Mouse (Mus musculus) Patski (cell line): Measurements from ENCODE around the gene Golph3l. TPM values are rescaled to one million over a fixed set of nuclear protein-coding genes. Genes with fewer than 3 reads are reported as not detected.
A peak's percentile ranks its signal among the peaks of the same experiment; 100 is the strongest.
"Not testable (repeated sequence)": the region's sequence is repeated elsewhere in the genome, so short reads cannot be mapped to it uniquely, and the experiment has no call there.

Experiments used
- ATAC-seq: fragments of 100-300 bp; one replicate; pipeline ENCODE4 v1.8.0; 2021
- CTCF ChIA-PET: fragments of 350-600 bp; sonication (Branson Sonifier 250); formaldehyde crosslinking; loops from one replicate; lab custom pipeline; 2022; ENCODE audit warnings: inconsistent platforms; lab: Charles Lee
- POLR2A ChIA-PET: fragments of 350-600 bp; sonication (Branson Sonifier 250); formaldehyde crosslinking; loops from one replicate; lab custom pipeline; 2022; ENCODE audit warnings: antibody characterized with exemption, inconsistent platforms; lab: Charles Lee
- DNase-seq: peaks from one replicate; pipeline ENCODE4 v3.0.0-alpha.2; 2011; ENCODE audit warnings: low read depth, low spot score
- H3K27me3 ChIP-seq: fragments of 371-371 bp; one replicate; pipeline ENCODE4 v1.5.1; 2021
- CTCF ChIP-seq: fragments of 100-300 bp; IDR thresholded peaks from one replicate; pipeline ENCODE4 v1.5.1; 2021
- in situ Hi-C: fragments of 300-500 bp; cut with MboI; formaldehyde crosslinking; loops from 3 replicates; pipeline ENCODE4 v1.11.1; 2018; ENCODE audit warnings: low pct_unique_long_range_greater_than_20kb, mixed read lengths
- polyA plus RNA-seq: library from polyadenylated mRNA; unstranded; gene quantifications from one replicate; pipeline ENCODE4 v1.2.3, GENCODE M21; 2021

Golph3l gene
- polyA plus RNA-seq, 1 experiment from 2014 or later = 46.9 TPM

DNA sequence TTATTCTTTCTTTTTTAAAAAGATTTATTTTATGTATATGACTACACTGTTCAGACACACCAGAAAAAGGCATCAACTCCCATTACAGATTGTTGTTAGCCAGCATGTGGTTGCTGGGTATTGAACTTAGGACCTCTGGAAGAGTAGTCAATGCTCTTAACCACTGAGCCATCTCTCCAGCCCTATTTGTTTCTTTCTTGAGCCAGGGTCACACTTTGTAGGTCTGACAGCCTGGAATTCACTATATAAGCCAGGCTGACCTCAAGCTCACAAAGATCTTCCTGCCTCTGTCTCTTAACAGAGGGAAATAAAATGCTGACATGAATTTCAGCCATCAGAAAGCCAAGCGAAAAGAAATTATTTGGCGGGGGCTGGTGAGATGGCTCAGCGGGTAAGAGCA lies 19.1 kb upstream of the Golph3l start:
- DNase-seq (no peak), ATAC-seq (no peak)
- peaks cover 4% of the 10 kb centered on the region for H3K27me3 ChIP-seq
- ChIA-PET CTCF (interaction anchor here (0.7 to 1.4 kb wide), 2 partner anchors 20 to 37 kb away, joined by 3 read pairs; no protein-coding TSS in a partner anchor), POLR2A (no interaction called here)
- no peak for TF ChIP-seq CTCF
- in situ Hi-C loops = no loop called here

DNA sequence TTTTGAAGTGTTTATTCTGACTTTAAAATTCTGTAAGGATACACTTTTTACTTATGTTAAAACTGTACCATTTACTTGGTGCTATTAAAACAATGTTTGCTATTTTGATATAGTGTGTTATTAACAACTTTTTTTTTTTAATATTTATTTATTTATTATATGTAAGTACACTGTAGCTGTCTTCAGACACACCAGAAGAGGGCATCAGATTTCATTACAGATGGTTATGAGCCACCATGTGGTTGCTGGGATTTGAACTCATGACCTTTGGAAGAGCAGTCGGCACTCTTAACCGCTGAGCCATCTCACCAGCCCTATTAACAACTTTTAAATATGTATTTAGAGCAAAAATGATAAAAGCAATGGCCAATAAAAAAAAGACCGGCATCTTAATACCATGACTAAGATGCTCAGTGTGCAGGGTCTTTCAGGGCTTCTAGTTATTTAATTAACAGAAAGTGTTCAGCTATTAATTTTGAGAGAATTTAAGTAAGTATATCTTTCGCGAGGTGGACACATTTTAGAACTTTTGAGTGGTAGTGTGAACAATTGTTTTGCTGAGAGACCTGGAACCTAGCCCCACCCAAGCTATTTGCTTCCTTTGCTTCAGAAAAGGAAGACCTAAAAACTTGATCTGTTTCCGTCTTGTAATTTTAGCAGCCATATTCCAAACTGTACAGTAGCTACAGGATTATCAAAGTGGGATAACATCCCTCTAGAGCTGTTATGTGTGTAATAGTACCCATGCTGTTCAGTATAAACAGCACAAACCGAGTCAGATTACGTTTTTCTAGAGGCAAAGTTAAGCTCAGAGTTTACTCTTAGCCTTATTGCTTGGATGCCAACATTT lies 755 bp upstream of the Golph3l start:
- ATAC-seq (no peak), DNase-seq (no peak)
- ChIA-PET CTCF (interaction anchor here (0.7 to 1.6 kb wide), 3 partner anchors 11 to 15 kb away, joined by 3 to 7 read pairs (median 4); no protein-coding TSS in a partner anchor), POLR2A (no interaction called here)
- H3K27me3 ChIP-seq = no peaks in the 10 kb centered on the region
- no peak for TF ChIP-seq CTCF
- in situ Hi-C loops = no loop called here

DNA sequence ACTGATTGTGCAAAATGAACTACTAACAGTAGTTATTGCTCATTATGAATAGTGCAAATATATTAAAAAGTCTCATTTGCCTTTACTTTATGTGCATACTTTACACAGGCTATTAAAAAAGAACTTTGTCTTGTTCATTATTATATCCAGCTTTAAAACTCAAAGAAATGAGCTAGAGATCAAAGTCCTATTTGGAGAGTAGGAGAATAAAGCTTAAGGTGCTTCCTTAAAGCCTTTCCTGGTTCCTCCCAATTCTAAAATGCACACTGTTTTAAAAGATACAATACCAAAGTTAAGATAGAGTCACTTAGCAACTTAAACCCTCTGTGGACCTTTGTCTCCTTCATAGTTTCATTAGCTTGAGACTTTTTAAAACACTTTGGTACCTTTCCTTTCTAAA lies 10.0 kb downstream of the Golph3l start:
- ChIA-PET CTCF (interaction anchor here (0.8 to 1.8 kb wide), 4 partner anchors 10 to 34 kb away, joined by 3 to 7 read pairs (median 6); partner anchors contain the start of gene Golph3l), POLR2A (no interaction called here)
- no peak for TF ChIP-seq CTCF
- DNase-seq (no peak), ATAC-seq (no peak)
- no peaks in the 10 kb centered on the region for H3K27me3 ChIP-seq
- in situ Hi-C loops = no loop called here

DNA sequence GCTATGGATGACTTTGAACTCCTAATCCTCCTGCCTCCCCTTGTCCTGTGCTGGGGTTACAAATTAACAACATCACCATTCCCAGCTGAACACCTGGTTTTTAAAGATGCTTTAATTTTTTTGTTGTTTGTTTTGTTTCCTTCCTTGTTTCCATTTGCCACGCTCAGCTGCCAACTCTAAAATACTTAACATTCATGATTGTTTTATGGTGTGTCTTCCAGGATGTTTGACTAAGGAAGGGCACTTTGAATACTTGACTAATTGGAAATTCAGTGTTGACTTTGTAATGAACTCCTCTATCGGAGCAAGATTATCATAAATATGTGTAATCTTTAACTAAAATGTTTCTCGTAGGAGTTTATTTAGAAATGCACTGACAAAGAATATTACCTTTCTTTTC lies 12.6 kb downstream of the Golph3l start:
- in situ Hi-C loops = no loop called here
- ATAC-seq (no peak), DNase-seq (no peak)
- no peaks in the 10 kb centered on the region for H3K27me3 ChIP-seq
- CTCF ChIA-PET = interaction anchor here (1.1 to 1.8 kb wide), 3 partner anchors 10 to 24 kb away, joined by 4 to 6 read pairs (median 5); partner anchors contain the start of gene Ensa
- POLR2A ChIA-PET = no interaction called here
- TF ChIP-seq CTCF = no peak

DNA sequence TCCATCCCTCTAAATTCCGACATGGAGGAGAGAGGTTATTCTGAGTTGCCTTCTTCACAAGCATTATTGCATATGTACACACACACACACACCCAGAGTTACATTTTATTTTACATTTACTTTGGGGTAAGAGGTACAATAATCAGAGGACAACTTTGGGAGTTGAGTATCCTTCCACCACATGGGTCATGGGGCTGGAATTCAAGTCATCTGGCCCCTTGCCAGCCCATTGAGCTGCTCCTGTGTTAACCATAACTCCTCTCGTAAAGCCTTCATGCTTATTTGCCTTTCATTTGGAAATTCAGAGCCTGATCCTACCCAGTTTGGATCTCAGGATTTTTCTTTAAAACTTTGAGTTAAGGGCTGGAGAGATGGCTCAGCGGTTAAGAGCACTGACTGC lies 17.4 kb downstream of the Golph3l start:
- DNase-seq (peak; percentile 41), ATAC-seq (no peak)
- H3K27me3 ChIP-seq = no peaks in the 10 kb centered on the region
- ChIA-PET POLR2A (no interaction called here), CTCF (interaction anchor here (1.6 to 2.4 kb wide), 4 partner anchors 10 to 88 kb away, joined by 4 to 14 read pairs (median 4); no protein-coding TSS in a partner anchor)
- in situ Hi-C loops = no loop called here
- no peak for TF ChIP-seq CTCF

DNA sequence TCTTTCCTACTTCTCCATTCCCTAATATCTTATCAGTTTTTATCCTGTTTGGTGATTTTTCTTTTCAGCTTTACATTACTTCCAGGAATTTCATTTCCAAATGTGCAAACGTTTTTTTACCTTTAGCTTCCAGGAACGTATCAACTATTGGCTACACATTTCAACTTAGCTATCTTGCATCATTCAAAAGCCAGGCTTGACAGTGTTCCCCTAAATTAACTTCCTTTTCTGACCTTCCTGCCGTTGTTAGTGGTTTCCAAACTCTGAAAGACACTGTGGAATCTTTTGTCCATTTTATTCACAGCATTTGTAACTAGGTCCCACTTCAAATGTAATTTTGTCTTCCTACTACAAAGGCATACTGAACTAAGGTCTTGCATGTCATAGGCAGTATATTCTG lies 20.5 kb downstream of the Golph3l start:
- TF ChIP-seq CTCF = no peak
- ATAC-seq = no peak
- DNase-seq = no peak
- ChIA-PET POLR2A (no interaction called here), CTCF (interaction anchor here (2.6 kb wide), 1 partner anchor 10 kb away, joined by 7 read pairs; no protein-coding TSS in a partner anchor)
- no peaks in the 10 kb centered on the region for H3K27me3 ChIP-seq
- in situ Hi-C loops = no loop called here

DNA sequence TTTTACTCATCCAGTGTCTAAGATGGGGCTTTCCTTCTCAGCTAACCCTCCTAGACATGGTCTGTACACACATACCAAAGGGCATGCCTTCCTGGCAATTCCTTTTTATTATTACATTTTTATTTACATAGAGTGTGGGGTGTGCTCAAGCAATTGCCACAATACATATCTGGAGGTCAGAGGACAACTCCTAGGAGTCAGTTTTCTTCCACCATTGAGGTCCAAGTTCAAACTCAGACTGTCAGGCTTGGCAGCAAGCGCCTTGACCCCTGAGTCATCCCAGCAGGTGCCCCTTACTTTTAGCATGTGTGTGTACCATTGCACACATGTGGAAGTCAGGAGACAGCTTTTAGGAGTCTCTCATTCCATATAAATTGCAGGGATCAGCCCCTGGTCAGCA lies 25.3 kb downstream of the Golph3l start:
- TF ChIP-seq CTCF = no peak
- DNase-seq = no peak
- CTCF ChIA-PET = interaction anchor here (1.0 kb wide), 1 partner anchor 22 kb away, joined by 3 read pairs; no protein-coding TSS in a partner anchor
- POLR2A ChIA-PET = interaction anchor here (0.6 kb wide), 1 partner anchor 27 kb away, joined by 3 read pairs; no protein-coding TSS in a partner anchor
- in situ Hi-C loops = no loop called here
- no peak for ATAC-seq
- H3K27me3 ChIP-seq = no peaks in the 10 kb centered on the region

DNA sequence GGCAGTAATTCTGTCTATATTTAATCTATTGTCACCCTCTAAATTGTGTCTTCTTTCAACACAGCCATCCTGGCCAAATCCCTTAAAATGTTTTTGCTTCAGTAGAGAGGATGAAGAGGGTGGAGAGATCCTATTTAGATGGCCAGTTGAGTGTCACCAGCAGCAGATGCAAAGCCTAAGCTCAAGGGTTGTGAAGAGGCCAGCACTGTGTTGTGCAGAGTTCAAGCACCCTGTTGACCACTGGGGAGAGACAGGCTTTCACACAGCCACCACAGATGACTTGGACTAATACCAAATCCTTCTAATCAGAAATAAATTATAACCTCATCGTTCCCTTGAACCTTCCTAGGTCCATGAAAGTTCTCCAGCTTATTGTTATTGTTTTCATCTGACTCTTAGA lies 29.8 kb downstream of the Golph3l start:
- no peaks in the 10 kb centered on the region for H3K27me3 ChIP-seq
- ATAC-seq (no peak), DNase-seq (no peak)
- in situ Hi-C loops = no loop called here
- CTCF ChIA-PET = interaction anchor here (0.5 to 2.4 kb wide), 5 partner anchors 13 to 76 kb away, joined by 3 to 11 read pairs (median 4); no protein-coding TSS in a partner anchor
- POLR2A ChIA-PET = no interaction called here
- TF ChIP-seq CTCF = no peak

DNA sequence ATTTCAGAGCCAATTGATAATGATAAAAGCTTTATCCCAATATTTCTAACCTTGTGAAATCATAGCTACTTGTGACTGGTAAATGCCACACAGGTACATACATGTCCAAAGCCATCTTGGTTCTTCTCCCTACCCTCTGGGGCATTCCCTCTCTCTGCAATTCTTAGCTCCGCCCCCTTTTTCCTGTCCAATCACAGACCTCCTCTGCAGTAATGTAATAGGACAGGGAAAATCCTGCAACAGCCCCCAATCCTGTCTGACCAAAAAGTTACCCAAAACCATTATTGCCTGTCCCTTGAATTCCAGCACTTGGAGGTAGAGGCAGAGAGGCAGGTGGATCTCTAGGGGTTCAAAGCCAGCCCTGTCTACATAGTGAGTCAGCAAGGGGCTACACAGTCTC lies 32.5 kb downstream of the Golph3l start:
- in situ Hi-C loops = no loop called here
- DNase-seq (no peak), ATAC-seq (no peak)
- no peak for TF ChIP-seq CTCF
- POLR2A ChIA-PET = no interaction called here
- H3K27me3 ChIP-seq = no peaks in the 10 kb centered on the region
- CTCF ChIA-PET = interaction anchor here (1.0 to 1.6 kb wide), 3 partner anchors 9 to 16 kb away, joined by 3 read pairs; no protein-coding TSS in a partner anchor

DNA sequence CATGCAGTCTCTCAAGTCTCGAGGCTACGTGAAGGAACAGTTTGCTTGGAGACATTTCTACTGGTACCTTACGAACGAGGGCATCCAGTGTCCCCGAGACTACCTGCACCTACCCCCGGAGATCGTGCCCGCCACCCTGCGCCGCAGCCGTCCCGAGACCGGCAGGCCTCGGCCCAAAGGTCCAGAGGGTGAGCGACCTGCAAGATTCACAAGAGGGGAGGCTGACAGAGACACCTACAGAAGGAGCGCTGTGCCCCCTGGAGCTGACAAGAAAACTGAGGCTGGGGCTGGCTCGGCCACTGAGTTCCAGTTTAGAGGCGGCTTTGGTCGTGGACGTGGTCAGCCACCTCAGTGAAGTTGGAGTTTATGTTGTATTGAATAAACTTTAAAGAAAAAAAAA lies 33.7 kb downstream of the Golph3l start:
- ATAC-seq, DNase-seq, POLR2A ChIA-PET, H3K27me3 ChIP-seq, in situ Hi-C loops: not testable (repeated sequence)
- CTCF ChIA-PET = interaction anchor here (1.6 kb wide), 1 partner anchor 11 kb away, joined by 3 read pairs; no protein-coding TSS in a partner anchor

DNA sequence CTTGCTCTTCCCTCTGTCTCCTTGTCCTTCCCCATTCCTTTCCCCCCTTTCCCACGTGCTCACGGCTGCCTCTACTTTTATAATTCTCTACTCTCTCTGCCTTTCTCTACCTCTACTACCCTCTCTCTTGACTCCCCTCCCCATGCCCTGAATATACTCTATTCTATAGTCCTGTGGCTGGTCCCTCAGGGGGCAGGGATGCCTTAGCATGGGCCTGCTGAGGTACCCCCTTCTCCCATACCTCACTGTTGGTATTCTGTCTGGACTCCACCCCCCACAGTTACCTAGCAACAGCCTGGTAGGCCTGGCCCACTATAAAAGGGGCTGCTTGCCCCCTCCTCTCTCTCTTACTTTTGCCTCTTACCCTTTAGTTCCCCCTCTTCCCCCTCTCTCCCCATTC lies 34.8 kb downstream of the Golph3l start:
- ChIA-PET CTCF (no interaction called here), POLR2A (no interaction called here)
- in situ Hi-C loops = no loop called here
- ATAC-seq = no peak
- no peak for DNase-seq
- no peak for TF ChIP-seq CTCF
- no peaks in the 10 kb centered on the region for H3K27me3 ChIP-seq

DNA sequence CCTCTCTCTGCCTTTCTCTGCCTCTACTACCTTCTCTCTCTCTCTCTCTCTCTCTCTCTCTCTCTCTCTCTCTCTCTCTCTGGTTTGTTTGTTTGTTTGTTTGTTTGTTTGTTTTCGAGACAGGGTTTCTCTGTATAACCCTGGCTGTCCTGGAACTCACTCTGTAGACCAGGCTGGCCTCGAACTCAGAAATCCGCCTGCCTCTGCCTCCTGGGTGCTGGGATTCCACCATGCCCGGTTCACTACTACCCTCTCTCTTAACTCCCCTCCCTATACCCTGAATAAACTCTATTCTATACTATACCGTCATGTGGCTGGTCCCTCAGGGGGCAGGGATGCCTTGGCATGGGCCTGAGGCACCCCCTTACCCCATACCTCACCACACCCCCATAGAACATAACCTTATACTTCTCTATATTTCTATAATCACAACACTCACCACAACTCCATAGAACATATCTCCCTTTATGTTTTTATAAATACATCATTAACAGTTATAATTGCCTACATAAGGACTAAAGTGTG lies 35.3 kb downstream of the Golph3l start:
- in situ Hi-C loops, ATAC-seq: not testable (repeated sequence)
- CTCF ChIA-PET = interaction anchor here (1.2 to 1.6 kb wide), 3 partner anchors 9 to 106 kb away, joined by 4 to 5 read pairs (median 4); no protein-coding TSS in a partner anchor

More for the DNA sequence above, 35.3 kb downstream of the Golph3l start:
- not testable (repeated sequence) for H3K27me3 ChIP-seq, DNase-seq
- POLR2A ChIA-PET = interaction anchor here (0.6 to 1.2 kb wide), 4 partner anchors 39 to 52 kb away, joined by 3 to 5 read pairs (median 4); no protein-coding TSS in a partner anchor
